Mouse (Mus musculus) c-Kit-positive CD71-positive TER-119-positive erythroid progenitor cells, embryonic 14.5 days (primary cell): ENCODE data around the gene Cyp4v3.

Experiments used
- DNase-seq: peaks from one replicate; pipeline ENCODE4 v3.0.0-alpha.2; 2013; ENCODE audit warnings: low spot score

Gene Cyp4v3

DNA sequence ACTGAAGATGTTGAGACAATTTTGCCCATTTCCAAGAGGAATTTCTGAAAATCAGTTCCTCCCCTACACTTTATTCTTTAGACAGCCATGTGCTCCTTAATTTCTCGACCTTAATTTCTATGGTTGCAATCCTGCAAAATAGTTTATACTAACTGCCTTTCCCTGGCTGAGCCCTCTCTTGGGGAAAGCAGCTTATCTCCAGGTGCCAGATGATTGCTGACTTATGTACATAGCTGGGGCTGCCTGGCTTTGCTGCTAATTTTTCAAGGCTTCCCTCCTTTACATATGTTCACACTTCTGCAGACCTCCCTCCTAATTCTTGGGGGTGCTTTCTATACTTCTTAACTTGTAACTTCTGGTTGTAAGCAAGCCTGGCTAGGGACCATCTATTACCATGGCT, 12.1 kb downstream of the Cyp4v3 start:
- DNase-seq = no peak

DNA sequence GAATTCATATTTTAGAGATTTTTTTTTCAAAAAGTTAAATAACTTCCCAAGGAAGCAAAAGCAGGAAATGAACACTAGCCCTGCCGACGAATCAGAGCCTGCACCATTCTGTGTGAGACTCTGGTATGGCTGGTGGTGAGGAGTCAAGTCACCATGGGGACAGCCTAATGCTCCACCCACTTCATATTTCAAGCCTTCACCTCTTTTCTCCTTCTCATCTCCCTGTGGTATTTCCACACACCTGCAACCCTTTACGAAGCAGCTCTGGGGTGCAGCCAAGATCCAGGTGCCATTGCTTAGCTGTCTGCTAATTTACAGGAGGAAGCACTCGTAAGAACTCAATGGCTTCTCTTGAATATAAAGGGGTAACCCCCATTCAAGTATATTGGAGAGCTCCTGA, 22.0 kb downstream of the Cyp4v3 start:
- no peak for DNase-seq

DNA sequence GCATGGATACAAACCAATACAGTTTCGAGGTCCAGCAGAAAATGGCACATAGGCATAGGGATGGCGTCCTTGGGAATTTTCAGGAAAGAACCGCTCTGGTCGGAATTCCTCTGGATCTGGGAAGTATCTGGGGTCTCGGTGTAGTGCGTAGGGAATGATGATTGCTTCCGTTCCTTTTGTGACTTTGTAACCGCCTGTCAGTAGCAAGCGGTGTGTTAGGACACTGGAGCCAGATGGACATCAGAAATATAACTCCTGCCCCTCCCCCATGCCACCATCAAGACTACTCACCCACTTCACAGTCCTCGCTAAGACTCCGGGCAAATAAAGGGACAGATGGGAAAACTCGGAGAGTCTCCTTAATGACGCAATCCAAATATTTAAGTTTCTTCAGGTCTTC, 24.6 kb downstream of the Cyp4v3 start, which contains the start of gene Gm45753:
TSS of gene Gm45753 (minus strand) at position 101 of the 400 bp plus-strand sequence.
- no peak for DNase-seq

DNA sequence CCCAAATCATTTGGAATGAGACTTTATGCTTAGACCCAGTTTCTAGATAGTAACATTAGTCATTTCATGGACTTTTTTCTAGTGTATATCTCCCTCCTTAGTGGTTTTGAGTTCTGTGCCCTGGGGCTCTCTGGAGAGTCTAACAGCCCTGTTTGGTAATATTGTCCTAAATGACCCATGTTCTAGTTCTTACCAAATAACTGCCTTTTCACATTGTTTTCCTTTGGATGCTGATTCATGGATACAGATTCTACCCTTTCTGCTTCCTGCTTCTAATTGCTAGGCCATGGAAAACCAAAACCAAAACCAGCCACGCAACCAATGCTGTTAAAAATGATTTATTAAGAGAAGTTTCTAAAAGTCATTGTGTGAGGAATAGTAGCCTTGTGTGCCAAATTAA, 27.5 kb downstream of the Cyp4v3 start:
- no peak for DNase-seq

DNA sequence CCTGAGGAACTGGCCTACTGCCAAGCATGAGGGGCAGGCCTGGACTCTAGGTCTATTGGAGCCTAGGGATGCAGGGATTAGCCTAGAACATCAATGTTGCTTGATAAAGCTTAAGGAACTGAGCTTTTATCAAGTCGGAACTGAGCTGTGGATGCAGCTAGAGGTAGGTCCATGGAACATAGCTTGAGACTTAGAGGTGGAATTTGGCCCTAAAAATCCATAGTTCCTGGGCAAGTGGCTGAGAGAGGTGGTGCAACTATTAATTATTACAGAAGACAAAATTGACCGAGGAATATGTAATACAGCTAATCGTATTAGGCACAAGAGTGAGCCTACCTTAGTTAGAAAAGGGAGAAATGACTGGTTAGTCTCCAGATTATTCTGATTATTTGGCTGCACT, 28.7 kb downstream of the Cyp4v3 start:
- DNase-seq = no peak

DNA sequence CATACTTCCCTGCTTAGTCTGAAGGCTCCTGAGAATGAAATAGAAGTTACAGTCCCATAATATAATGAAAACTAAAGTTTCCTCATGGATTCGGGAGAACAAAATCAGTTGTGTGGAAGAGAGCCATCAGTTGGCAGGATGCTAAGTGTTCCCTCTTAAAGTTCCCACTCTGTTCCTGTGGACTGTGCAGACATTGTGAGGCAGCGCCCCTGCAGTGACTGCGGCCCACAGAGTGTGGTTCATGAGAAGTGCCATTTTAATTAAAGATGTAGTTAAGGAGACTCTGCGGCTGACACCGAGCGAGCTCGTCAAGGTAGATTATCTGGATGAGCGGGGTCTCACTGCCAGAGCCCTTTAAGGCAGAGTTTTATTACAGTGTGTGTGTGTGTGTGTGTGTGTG, 30.6 kb downstream of the Cyp4v3 start:
- no peak for DNase-seq

DNA sequence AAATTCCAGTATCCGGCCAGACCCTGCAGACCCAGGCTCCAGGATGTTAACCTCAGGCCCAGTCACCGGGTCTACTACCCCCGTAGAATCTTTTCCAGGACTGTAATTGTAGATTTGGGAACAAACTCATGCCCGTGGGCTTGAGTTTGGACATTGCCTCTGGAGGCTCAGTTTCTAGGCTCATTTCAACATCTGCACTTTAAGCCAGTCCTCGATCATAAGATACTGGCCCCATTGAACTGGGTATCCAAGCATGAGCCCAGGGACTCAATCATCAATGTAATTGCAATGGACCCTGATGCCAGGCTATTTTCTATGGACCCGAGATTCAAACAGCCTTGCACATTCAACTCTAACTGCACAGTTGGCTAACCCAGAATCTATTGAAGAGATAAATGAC, 37.7 kb downstream of the Cyp4v3 start:
- no peak for DNase-seq

DNA sequence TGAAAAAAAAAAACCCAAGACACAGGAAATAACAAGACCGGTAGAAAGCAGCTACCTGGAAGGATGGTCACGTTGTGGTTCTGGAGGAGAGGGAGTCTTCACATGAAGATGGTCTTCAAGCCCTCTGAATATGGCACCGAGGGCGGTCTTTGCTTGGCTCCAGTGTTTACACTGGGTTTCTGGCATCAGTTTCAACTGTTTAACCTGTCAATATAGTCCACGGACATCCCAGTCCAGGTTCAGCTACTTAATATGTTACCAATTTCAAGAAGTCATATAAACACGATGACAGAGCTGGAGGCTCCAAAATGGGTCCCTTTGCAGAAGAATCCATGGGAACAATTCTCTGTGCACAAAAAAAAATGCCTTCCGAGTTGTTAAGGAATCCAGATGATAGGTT, 38.3 kb downstream of the Cyp4v3 start, which contains the start of gene Klkb1:
TSS of gene Klkb1 (minus strand) at position 173 of the 400 bp plus-strand sequence.
- DNase-seq = no peak

DNA sequence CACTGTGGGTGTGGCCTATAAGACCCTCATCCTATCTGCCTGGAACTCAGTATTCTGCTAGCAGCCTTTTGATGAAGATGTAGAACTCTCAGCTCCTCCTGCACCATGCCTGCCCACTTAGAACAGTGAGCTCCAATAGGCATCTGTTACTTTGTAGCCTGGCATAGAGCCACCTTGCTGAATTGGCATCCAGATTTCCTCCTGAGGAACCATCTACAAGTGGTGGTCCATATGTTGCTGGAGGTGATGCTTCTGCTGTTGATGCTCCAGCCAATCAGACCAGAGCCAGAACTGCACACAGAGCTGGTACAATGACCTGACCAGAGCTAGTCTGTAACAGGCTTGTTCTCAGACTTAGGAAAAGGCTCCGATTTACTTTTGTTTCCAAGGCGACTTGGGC, 41.2 kb downstream of the Cyp4v3 start:
- DNase-seq = no peak

DNA sequence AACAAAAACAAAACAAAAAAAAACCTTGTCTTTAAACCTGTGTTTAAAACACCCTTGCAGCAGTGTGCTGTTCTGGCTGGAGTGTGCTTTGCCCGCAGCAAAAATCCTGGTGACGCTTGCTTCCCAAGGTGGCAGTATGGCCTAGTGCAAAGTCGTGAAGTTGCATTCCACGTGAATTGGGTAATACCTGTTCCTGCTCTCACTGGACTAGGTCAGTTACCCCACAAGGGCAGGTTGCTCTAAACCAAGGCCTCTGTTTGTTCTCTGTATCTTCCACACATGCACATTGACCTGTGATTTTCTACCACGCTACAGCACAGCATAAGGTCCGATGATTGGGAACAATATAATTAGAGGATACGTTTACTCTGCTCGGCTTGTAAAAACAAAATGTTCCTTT, 51.4 kb downstream of the Cyp4v3 start:
- no peak for DNase-seq

DNA sequence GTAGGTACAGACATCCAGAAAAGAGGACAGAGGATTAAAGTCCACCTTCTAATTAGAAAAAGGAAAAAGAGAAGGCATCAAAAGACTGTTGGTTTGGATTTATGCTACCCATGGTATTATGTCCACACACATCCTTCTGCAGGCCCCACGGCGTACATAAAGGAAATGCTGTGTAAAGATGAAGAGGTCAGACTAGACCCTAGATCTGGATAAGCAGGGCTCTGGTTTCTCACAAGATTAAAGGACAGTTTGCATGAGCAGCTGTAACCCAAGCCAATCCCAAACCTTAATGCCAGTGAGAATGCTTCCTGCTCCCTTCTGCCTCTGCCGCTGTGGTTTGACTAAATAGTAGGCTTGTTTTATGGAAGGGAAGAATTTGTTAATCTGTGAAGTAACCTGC, 55.6 kb downstream of the Cyp4v3 start:
- no peak for DNase-seq

DNA sequence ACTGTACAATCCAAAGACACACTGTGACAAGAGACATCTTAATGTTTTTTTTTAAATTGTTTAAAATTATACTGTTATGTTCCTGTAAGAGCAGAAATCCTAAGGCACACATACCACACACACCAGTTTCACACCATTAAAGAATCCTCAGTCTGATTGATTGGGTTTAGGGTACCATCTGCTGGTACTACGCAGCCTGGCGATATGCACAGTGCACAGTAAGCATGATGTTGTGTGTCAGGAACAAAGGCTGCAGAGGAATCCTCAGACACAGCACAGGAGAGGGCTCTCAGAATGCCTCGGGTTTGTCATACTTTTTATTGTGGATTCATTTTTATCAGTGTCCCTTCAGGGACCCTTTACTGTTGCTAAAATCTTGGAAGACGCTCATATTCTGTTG, 58.7 kb downstream of the Cyp4v3 start:
- DNase-seq = no peak

DNA sequence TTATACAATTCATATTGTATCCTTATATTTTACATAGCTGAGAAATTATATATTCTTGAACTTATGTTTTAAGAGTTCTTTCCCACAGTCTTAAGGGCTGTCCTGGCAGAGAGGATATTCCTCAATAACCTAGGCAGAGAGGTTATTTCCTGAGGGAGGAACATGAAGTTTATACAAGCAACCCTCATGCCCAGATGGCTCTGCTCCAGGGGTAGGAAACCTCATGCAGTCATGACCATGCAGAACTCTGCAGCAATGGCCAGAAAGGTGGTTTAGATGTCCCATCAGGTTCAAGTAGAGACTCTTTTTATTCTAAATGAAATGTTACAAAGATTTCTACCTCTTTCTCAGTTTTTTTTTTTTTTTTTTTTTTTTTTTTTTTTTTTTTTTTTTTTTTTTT, 64.0 kb downstream of the Cyp4v3 start:
- DNase-seq = no peak

DNA sequence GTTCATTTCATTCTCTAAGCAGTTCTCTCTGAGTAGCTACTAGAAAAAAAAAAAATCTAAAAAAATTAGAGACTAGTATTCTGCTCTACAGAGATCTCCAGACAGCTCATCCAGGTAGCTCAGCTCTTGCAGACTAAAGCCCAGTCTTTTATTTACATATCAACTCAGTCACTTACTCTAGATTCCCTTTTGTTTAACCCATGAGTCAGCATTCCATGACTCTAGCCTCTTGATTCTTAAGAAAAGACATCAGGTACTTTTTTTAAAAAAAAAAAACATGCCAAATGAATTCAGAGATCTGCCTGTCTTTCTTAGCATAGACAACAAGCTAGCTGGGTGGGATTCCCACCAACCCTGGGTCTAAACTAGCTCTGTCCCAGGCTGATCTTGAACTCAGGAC, 64.5 kb downstream of the Cyp4v3 start:
- DNase-seq = no peak

DNA sequence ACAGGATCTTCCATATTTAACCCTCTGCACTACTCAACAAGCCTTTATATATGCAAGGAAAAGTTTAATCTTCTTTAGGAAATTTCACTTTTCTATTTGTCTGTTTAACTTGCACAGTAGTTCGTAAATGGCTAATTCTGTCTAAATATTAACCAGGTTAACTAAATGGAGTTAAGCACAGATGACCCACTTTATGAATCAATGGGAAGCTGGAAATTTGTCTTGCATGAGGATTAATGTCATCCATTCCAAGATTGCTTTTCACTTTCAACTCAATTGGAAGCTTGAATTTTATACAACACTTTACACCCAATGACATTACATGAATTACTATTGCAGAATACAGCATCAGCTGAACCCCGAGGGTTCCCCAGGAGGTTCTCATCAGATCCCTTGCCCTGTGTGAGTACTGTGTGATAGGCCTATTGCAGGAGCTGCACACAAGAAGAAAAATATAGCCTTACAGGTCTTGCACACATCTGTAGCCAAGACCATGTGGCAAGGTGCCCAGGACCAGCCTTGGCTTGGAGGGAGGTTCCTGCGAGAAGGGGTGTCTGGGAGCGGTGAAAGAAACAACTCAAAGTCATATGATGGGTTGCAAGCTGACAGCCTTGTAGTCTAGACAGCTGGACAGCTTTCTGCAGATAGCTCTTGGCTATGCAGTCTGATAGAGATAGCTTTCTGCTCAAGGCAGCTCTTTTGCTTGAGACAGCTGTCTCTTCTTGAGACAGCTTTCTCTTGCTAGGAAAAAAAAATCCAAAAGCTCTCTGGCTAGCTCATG, 65.2 kb downstream of the Cyp4v3 start:
- no peak for DNase-seq

DNA sequence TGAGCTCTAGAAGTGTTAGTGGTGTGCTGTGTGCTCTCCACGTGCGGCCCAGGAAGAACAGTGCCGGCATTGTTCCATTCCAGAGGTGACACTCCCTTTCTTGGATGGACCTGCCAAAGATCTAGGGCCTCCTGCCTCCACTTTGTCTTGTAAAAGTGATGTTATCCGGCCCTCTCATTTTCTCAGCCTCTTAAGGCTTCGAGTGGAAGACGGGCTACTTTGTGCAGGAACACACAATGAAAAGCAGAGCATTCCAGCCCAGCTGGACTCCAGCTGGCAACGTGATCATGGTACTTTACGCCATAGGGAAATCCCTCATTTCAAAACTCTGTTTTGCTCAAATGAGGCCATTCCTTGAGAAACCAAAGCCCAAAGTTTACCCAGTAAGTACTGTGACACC, 66.0 kb downstream of the Cyp4v3 start:
- DNase-seq = no peak

DNA sequence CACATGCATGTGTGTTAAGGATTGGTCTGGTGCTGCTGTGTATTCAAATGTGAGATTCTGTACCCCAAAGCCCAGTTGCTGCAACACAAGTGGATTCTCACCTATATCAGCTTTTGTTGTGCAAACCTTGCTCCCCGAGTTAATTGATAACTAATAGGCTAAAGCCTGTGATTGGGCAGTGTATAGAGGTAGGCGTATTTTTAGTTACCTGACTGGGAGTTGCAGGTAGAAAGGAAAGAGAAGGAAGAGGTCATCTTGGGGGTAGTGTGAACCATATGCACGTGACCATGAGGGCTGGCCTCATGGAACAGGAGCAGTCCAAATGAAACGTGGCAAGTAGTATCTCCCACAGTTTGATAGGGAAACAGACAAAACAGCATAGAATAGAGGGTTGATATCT, 68.1 kb downstream of the Cyp4v3 start:
- no peak for DNase-seq

DNA sequence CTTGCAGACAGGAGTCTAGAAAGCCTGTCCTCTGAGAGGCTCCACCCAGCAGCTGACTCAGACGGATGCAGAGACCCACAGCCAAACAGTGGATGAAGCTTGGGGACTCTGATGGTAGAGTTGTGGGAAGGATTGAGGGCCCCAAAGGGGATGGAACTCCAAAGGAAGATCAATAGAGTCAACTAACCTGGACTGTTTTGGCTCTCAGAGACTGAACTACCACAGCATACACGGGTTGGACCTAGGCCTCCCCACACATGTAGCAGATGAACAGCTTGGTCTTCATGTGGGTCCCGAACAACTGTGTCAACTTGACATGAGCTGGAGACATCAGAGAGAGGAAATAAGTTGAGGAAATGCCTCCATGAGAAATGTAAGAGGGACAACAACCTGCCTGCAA, 70.2 kb downstream of the Cyp4v3 start:
- no peak for DNase-seq

DNA sequence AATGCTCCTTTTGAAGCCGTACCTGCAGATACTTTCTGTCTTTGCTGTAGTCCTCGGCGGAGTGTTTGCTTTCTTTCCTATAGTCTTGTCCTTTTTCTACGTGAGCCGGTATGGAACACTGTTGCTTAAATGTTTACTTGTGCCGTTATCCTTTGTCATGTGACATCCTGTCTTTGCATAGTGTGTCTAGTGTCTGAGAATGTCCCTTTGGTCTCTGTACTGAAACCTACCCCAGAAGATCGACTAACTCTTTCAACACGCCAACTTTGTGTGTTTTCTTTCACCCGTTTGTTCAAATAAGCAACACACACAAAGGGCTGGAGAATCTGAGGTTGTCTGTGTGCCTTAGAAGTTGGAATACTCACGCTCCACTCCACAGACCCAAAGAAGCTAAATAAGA, 71.1 kb downstream of the Cyp4v3 start, which contains the start of gene F11:
TSS of gene F11 (minus strand) at position 112 of the 400 bp plus-strand sequence.
- DNase-seq = no peak

DNA sequence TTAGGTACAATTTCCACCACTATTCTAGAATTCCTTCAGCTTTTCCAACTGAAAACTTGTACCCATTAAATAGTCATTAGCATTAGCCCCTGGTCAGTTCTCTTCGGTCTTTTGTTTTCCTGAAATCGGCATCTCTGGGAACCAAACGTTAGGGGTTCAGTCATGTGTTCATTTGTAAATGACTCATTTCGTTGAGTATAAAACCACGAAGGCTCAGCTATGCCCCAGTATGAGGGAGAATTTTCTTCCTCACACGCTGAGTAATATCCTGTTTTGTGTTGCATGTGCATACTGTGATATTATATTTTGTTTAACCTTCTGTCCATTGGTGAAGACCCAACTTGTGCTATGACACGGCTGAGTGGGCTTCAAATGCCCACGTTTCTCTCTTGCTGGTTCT, 74.6 kb downstream of the Cyp4v3 start:
- DNase-seq = no peak

DNA sequence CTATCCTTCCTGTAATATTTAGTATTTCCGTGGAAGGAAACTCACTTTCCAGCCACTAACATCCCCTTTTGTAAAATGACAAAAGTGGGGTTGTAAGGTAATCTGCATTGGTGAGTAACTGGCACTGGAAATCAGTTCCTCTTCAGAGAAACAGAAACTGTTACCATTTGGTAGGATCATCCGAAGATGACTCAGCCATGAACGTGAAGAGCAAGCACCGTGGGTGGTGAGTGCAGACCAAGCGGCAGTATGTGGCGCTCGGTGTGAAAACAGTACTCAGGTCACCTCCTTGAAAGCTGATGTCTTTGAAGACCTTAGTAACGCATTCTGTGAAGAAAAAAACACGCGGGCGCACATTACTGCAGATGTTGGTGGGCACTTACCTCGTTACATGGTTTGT, 78.0 kb downstream of the Cyp4v3 start:
- DNase-seq = no peak
